Mouse (Mus musculus) adrenal gland, adult 8-10 months (tissue): ENCODE measurements around the gene Glrx. TPM values are rescaled to one million over a fixed set of nuclear protein-coding genes. Genes with fewer than 3 reads are reported as not detected.
"Not testable (repeated sequence)": the region's sequence is repeated elsewhere in the genome, so short reads cannot be mapped to it uniquely, and the experiment has no call there.

Source experiments
- DNase-seq: peaks from one replicate; pipeline ENCODE4 v3.0.0; 2022
- total RNA-seq, 4 experiments: library from RNA; stranded (reverse); gene quantifications; 2 replicates each; pipeline ENCODE4 v1.2.4; 2022

The Glrx gene
- total RNA-seq, 4 experiments from 2014 or later = 21.6 to 27.4 (median 24.4) TPM

- DNase-seq = no peak
These were observed 4.2 kb upstream of the Glrx start for GRCm38 (mm10) chr13:75835461-75835860.

- DNase-seq = no peak
These were observed 1.2 kb upstream of the Glrx start for GRCm38 (mm10) chr13:75838506-75838905.

GRCm38 (mm10) chr13:75840752-75841285 lies 1.2 kb downstream of the Glrx start:
- no peak for DNase-seq

- DNase-seq = no peak
These were observed 2.3 kb downstream of the Glrx start for GRCm38 (mm10) chr13:75841950-75842349.

- DNase-seq = no peak
These were observed 3.7 kb downstream of the Glrx start for GRCm38 (mm10) chr13:75843331-75843730.

- no peak for DNase-seq
These were observed 4.5 kb downstream of the Glrx start for GRCm38 (mm10) chr13:75843993-75844683.

- DNase-seq = no peak
These were observed 5.3 kb downstream of the Glrx start for GRCm38 (mm10) chr13:75844833-75845518.

GRCm38 (mm10) chr13:75845519-75846166 lies 6.0 kb downstream of the Glrx start:
- no peak for DNase-seq

GRCm38 (mm10) chr13:75847027-75847426 lies 7.4 kb downstream of the Glrx start:
- no peak for DNase-seq

- no peak for DNase-seq
These were observed 12.4 kb downstream of the Glrx start for GRCm38 (mm10) chr13:75852027-75852426.

- no peak for DNase-seq
These were observed 13.4 kb downstream of the Glrx start for GRCm38 (mm10) chr13:75853118-75853517.

- no peak for DNase-seq
These were observed 19.7 kb downstream of the Glrx start for GRCm38 (mm10) chr13:75859264-75859844.

GRCm38 (mm10) chr13:75865486-75866184 lies 26.0 kb downstream of the Glrx start:
- no peak for DNase-seq

GRCm38 (mm10) chr13:75867876-75868275 lies 28.2 kb downstream of the Glrx start:
- no peak for DNase-seq

- no peak for DNase-seq
These were observed 35.1 kb downstream of the Glrx start for GRCm38 (mm10) chr13:75874608-75875376.

- not testable (repeated sequence) for DNase-seq
These were observed 36.5 kb downstream of the Glrx start for GRCm38 (mm10) chr13:75876188-75876587.

GRCm38 (mm10) chr13:75876592-75876991 lies 36.9 kb downstream of the Glrx start:
- no peak for DNase-seq

- DNase-seq = no peak
These were observed 38.2 kb downstream of the Glrx start for GRCm38 (mm10) chr13:75877907-75878306.

GRCm38 (mm10) chr13:75879756-75880155 lies 40.1 kb downstream of the Glrx start:
- DNase-seq = no peak

- DNase-seq = no peak
These were observed 40.8 kb downstream of the Glrx start for GRCm38 (mm10) chr13:75880501-75880900.

GRCm38 (mm10) chr13:75883792-75884191 lies 44.1 kb downstream of the Glrx start:
- DNase-seq = no peak
